Mouse (Mus musculus): ENCODE measurements at regions not wholly inside any gene's neighbourhood (a gene's known extent, or its start where the extent isn't known, plus 50 kb on each side); places are given as distances from the start of the nearest gene placed in this dataset.

DNA sequence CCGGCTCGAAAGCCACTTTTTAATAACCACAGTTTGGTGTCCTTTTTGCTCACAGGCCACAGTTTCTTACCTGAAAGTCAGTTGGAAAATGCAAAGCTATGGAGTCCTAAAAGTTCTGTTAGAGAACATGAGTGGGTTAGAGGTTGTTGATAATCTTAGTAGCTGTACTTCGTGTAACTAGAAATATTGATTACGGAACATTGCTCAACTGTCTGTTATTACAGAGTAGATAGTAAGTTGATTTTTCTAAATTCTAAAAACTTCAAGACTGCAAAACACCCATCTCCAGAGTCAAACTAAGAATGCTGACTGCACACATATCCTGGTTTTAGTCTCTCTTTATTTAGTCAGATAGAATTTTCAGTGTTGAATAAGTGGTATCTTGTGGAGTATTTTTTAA is 111.0 kb downstream of the Slc38a4 start:
- ATAC-seq (replicated peaks; ENCODE audit: insufficient number of reproducible peaks, low FRiP score, low TSS enrichment, poor library complexity, severe bottlenecking), result no peak

DNA sequence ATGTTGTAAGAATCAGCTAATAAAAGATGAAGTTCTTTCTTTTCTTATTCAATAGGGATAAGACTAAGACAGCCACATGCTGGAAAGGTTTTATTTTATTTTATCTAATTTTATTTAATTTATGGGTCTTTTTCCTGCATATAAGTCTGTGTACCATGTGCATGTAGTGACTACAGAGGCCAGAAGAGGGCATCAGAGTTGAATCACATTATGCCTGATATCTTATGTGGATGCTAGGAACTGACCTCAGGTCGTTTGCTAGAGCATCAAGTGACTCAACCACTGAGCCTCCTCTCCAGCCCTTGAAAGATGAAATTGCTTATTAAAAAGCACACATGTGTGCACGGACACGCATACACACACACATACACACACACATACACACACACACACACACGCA is 113.1 kb downstream of the Slc38a4 start:
- ATAC-seq (replicated peaks; ENCODE audit: insufficient number of reproducible peaks, low FRiP score, low TSS enrichment, poor library complexity, severe bottlenecking), result no peak

DNA sequence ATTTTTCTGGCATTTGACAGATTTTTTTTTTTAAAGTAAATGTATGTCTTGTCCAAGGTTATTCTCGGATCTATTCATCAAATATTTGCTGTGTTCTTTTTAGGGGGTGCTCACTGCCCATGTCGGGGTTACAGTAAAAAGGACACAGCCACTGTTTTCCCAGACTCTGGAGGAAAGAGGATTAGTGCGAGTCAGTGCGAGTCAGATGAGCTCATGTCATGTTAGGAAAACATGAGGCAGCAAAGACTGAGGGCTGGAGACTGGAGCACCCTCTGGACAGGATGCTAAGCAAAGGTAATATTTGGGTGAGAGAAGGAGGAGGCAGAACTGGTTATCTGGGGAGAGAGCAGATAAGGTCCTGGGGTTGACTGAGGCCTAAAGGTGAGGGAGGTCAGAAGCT is 117.3 kb downstream of the Slc38a4 start:
- no peak for ATAC-seq (replicated peaks; ENCODE audit: insufficient number of reproducible peaks, low FRiP score, low TSS enrichment, poor library complexity, severe bottlenecking)

DNA sequence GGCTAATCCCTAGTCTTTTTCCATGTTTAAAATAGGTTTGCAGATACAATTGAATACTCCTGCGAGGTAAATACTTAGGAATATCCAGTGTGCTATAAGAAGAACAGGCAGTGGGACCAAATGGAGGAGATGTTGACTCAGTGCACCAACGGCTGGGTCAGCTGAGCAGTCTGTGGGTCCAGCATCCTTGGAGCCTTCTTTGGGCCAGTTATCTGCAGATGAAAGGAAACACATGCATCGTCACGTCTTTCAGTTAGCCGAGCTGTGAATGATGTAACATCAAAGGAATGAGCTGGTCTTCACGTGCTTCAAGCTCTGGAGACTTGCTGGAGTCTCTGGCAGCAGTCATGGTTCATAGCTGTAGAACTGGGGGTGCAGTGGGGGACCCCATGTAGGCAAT is 118.1 kb downstream of the Slc38a4 start:
- ATAC-seq (replicated peaks; ENCODE audit: insufficient number of reproducible peaks, low FRiP score, low TSS enrichment, poor library complexity, severe bottlenecking), result no peak

DNA sequence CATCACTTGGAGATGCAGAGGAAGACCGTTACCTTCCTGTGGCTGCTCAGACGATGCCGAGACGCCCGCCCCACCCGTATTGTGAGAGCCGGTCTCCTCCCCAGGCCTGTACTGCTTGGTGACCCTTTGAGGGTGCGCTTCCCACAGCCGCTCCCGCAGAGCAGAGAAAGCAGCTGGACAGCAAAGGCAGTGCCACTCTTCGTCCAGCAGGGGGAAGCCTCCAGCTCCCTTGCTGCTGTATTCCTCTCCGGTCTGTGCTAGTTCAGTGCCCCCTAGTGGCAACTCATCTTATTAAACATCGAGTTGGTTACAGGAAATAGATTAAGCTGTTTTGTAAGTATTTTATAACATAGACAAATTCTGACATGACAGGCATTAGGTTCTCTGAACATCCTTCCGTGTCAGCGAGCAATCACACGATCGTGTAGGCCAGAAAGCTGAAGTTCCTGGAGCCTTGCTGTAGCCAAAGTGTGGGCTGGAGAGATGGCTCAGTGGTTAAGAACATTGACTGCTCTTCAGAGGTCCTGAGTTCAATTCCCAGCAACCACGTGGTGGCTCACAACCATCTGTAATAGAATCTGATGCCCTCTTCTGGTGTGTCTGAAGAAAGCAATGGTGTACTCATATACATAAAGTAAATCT is 118.9 kb downstream of the Slc38a4 start:
- ATAC-seq (replicated peaks; ENCODE audit: insufficient number of reproducible peaks, low FRiP score, low TSS enrichment, poor library complexity, severe bottlenecking), result peak; percentile 100

DNA sequence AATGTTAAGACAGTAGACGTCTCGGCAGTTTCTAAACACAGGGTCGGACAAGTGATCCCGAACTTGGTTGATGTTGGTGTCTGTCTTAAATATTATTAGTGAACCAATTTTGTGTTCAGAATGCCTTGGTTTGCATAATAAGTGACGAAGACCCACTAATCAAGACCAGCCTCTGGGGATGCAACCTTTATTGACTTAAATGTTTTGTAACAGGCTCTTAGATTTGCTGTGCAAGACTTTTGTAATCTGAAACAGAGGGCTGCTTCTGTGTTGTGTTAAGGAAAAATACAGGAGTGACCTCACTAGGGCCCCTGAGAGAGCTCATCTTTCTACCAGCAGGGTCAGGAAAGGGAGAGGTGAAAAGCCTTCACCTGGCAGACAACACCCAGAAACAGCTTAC is 119.5 kb downstream of the Slc38a4 start:
- ATAC-seq (replicated peaks; ENCODE audit: insufficient number of reproducible peaks, low FRiP score, low TSS enrichment, poor library complexity, severe bottlenecking), result no peak

DNA sequence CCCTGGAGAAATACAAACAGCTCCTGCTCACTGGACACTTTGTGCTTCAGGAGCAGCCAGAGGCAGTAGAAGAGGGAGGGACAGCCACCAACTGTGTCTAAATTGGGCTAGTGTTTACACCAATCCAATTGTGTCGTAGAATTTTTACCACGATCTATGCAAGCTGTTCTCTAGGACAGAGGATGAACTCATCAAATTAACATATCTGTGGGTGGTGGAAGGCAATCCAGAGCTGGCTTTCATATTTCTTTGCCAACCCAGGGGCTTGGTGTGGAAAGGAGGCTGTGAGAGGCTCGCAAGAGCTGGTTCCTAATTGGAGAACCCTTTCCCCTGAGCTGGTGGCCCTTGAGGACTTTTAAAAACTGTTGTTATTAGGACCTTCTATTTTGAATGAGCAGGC is 122.3 kb downstream of the Slc38a4 start:
- no peak for ATAC-seq (replicated peaks; ENCODE audit: insufficient number of reproducible peaks, low FRiP score, low TSS enrichment, poor library complexity, severe bottlenecking)

DNA sequence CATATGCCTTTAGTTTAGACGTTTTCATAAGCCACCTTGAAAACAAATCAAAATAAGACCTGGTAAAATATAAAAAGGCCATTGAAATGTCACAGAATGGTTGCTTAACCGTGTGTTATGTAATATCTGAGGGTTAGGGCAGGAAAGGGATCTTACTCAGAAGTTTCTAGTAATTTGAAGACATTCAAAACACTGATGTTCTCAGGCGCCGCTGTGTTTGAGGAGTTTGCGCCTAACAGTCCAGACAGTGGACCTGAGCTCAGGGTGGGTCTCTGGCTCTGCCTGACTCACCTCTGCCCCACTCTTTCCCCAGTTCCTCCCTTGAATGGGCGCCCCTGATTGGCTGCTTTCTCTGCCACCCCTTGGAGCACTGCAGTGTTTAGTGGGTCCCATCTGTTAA is 125.2 kb downstream of the Slc38a4 start:
- no peak for ATAC-seq (replicated peaks; ENCODE audit: insufficient number of reproducible peaks, low FRiP score, low TSS enrichment, poor library complexity, severe bottlenecking)

DNA sequence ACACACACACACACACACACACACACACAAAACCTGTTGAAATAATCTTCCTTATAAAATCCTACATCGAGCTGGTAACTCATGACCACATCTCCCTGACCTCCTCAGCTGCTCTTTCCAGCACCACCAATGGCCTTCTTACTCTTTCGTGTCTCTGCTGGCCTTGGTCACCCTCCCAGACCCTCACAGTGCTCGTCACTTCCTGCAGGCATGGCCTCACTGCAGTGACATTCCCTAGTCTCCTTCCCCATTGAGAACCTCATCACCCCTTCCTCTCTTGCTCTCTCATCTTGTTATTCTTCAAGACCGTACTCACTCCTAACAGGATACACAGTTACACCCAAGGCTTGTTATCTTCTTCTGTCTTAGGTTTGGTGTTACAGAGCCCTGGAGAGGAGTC is 126.0 kb downstream of the Slc38a4 start:
- no peak for ATAC-seq (replicated peaks; ENCODE audit: insufficient number of reproducible peaks, low FRiP score, low TSS enrichment, poor library complexity, severe bottlenecking)

DNA sequence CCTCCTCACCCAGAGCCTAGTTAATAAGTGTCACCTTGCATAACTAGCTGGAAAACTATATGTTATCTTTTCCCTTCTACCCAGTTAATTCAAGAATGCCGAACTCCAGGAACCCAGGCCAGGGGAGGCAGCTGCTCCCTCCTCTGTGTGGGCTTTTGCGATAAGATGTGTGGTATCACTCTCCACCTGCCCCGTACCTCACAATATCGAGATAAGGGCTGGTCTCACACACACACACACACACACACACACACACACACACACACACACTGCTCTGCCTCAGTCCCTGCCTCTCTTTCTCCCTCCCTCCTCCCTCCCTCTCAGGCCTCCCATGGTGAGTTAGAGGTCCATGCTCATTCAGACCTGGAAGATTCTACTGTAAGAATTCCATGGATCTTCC is 127.1 kb downstream of the Slc38a4 start:
- ATAC-seq (replicated peaks; ENCODE audit: insufficient number of reproducible peaks, low FRiP score, low TSS enrichment, poor library complexity, severe bottlenecking), result no peak

DNA sequence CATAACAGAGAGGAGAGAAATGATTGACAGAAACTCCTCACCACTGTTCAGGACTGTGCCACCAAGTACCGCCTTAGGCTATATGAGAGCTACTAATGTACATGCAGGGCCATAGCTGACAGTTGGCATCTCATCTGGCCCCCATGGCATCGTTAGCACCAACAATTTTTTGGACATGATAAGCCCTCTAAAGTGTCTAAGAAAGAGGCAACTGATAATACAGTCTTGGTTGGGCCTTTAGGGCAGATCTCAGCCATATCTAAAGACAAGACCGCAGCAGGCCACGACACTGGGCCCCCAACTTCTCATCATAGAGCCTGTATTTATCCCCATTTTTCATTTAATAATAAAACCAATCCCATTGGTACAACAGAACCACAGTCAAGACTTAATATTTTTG is 128.1 kb downstream of the Slc38a4 start:
- ATAC-seq (replicated peaks; ENCODE audit: insufficient number of reproducible peaks, low FRiP score, low TSS enrichment, poor library complexity, severe bottlenecking), result no peak

DNA sequence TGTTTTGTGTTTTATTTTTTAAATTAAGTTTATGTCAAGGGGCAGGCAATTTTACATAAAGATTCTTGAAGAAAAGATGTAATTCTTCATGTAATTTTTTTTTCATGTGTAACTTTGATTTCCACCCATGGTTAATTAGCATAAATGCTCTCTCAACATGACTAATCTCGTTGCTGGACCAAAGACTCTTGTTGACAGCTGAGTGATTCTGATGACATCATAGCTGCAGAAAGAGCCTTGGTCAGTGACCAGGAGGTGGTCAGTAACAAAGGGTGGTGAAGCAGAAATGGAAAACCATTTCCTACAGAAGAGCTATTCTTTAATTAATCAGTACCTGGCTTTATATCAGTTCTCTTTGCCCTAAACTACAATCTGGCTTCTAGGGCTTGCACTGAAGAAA is 129.1 kb downstream of the Slc38a4 start:
- no peak for ATAC-seq (replicated peaks; ENCODE audit: insufficient number of reproducible peaks, low FRiP score, low TSS enrichment, poor library complexity, severe bottlenecking)

DNA sequence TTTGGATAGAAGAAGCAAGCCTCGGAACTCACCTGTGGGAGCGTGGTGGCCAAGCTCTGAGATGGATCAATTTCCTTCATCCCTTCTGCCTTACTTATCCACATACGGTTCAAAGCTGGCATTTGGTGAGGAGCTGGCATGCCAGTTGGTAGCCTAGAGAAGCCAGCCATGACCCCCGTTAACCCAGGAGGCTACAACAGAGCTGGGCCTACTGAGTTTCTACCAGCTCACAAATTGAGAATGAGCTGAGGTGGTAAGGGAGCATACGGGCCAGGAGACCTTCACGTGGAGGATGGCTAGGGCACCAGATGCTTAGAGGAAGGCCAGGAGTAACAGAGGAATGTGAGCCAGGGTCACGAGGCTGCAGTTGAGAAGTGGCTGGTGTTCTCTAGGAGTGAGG is 139.2 kb downstream of the Slc38a4 start:
- no peak for ATAC-seq (replicated peaks; ENCODE audit: insufficient number of reproducible peaks, low FRiP score, low TSS enrichment, poor library complexity, severe bottlenecking)

DNA sequence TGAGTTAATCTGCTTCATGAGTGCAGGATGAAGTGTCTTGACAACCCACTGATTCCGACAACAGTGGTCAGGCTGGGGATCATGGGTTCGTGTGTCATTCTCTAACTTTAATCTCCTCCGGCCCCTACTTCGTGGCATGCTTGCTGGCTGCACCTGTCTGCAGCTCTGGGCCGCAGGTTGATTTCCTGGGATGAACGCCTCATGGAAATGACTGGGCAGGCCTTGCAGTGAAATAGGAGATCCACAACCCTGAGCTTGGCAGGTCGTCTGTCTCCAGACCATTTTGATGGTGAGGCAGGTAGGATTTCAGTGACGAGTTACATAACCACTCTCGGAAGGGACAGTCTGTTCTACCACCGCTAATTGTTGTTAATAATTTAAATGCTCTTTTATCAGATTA is 140.2 kb downstream of the Slc38a4 start:
- no peak for ATAC-seq (replicated peaks; ENCODE audit: insufficient number of reproducible peaks, low FRiP score, low TSS enrichment, poor library complexity, severe bottlenecking)

DNA sequence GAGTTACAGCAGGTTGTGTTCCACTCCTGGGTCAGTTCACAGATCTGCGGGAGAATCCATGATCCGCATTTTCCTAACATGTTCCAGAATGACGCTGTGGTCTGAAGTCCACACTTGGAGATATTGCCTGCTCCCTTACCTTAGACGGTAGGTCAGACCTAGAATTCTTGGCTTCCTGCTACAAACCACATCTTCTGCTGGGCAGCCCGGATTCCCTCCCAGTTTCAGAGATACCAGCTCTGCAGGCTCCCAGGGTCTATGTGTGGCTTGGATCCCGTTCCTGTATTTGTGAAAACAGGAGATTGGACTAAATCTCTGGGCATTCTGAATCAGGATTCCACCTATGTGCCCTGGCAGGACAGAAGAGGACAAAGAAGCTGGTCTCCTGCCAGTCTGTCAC is 140.8 kb downstream of the Slc38a4 start:
- ATAC-seq (replicated peaks; ENCODE audit: insufficient number of reproducible peaks, low FRiP score, low TSS enrichment, poor library complexity, severe bottlenecking), result no peak

DNA sequence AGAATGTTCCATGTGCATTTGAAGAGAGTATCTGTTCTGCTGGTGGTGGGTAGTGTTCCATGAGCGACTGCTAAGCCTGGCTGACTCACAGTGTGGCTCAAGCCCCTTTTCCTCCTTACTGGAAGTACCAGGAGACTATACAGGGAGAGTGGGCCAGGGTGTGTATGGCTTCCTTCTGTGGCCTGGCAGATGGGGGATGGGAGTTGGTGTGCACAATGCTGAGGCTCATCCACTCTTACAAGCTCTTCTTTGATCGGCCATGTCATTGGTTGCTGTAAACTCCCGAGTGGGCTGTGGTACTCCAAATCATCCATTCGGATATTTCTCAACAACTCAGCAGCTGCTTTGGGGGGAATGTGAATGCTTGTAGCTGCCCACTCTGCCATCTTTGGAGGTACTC is 150.2 kb downstream of the Slc38a4 start:
- no peak for ATAC-seq (replicated peaks; ENCODE audit: insufficient number of reproducible peaks, low FRiP score, low TSS enrichment, poor library complexity, severe bottlenecking)

DNA sequence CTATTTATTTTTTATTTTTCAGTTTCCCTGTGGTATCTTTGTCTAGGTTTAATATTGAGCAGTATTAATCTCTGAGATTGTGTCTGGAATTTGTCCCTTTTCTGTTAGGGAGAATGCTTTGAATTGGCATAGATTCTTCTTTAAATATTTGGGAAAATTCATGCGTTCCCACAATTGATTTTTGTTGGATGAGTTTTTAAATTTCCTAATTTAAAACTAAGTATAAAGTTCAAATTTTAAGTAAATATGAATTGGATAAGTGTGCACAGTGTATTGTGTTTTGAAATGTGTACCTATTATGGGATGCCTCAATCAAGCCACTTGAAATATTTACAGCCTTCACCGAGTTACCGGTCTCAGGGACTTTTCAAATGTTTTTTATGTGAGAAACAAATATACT is 152.3 kb downstream of the Slc38a4 start:
- no peak for ATAC-seq (replicated peaks; ENCODE audit: insufficient number of reproducible peaks, low FRiP score, low TSS enrichment, poor library complexity, severe bottlenecking)

DNA sequence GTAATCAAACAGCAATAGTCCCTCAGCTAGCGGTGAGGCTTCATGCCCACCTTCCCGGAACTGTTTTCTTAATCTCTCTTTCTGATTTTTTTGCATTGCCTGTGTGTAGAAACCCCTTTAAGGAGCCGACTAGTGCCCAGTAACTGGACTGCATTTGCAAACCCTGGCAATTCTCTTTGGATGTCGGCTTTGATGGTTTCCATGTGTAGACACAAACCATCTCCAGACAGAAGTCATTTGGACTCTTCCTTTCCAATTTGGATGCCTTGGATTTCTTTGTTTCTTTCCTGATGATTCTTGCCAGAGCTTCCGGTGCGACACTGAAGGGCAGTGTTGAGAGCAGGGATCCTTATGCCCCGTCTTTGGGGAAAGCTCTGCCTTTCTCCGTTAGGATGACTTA is 153.0 kb downstream of the Slc38a4 start:
- ATAC-seq (replicated peaks; ENCODE audit: insufficient number of reproducible peaks, low FRiP score, low TSS enrichment, poor library complexity, severe bottlenecking), result no peak

DNA sequence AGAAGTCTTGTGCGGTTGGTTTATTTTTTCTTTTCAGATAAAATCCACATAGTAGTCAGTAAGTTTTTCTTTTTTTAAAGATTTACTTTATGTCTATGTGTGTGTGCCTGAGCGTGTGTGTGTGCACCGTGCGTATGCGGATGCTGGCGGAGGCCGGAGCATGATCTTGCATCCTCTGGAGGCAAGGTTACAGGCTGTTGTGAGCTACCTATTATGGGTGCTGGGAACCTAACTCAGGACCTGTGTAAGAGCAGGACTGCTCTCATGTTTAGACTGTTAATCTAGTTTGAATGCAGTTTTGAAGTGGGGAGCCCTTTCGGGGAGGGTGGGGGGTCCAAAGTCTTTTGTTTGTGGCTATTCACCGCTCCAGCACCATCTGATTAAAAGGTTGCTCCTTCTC is 154.1 kb downstream of the Slc38a4 start:
- ATAC-seq (replicated peaks; ENCODE audit: insufficient number of reproducible peaks, low FRiP score, low TSS enrichment, poor library complexity, severe bottlenecking), result no peak

DNA sequence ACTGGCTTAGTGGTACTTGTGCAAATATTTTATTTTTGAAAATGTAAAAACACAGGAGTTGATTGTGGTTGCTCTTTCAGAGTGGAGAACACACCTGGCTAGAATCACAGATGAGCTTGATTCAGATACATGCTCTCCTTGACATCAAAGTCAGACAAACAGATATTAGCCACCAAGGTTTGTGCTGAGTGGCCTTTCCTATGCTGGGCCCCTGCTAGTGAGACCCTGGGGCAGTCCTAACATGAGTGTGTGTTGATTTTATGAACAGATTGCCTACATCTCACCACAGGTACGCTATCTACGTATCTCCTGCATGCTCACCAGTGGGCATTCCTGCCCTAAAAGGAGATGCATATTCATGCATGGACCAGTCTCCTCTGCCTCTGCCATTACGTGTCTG is 157.5 kb downstream of the Slc38a4 start:
- ATAC-seq (replicated peaks; ENCODE audit: insufficient number of reproducible peaks, low FRiP score, low TSS enrichment, poor library complexity, severe bottlenecking), result no peak

DNA sequence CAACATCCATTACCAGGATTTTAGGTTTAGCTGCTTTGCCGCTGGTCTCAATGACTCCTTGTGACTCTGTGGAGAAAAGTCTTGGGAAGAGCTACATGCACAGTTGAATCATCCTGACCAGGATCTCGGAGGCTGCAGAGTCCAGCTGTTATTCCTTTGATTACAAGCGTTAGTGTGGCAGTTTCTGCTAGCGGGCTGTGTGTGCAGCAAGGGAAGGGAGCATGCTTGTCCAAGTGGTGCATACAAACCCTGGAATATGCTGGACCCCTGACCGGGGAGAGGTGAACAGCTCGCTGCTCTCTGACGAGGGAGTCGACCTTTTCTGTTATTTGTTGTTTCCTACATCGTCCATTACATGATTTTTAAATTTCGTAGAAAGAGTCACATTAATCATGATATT is 170.9 kb downstream of the Slc38a4 start:
- no peak for ATAC-seq (replicated peaks; ENCODE audit: insufficient number of reproducible peaks, low FRiP score, low TSS enrichment, poor library complexity, severe bottlenecking)

All from monocyte, adult 5-6 weeks (primary cell).